Mouse (Mus musculus) fat pad, adult 2 months (tissue): ENCODE results near the gene Mboat1.
A peak's percentile ranks its signal among the peaks of the same experiment; 100 is the strongest.

Experiments used
- DNase-seq: peaks from one replicate; pipeline ENCODE4 v3.0.0-alpha.2; 2011; ENCODE audit warnings: low read depth, low spot score; ENCODE audit errors: extremely low read depth

The Mboat1 gene

GRCm38 (mm10) chr13:30136243-30136922 is at the start of gene Mboat1:
Mboat1 (plus strand) TSS chr13:30136489.
- DNase-seq, result no peak

- DNase-seq, result no peak
Measured at GRCm38 (mm10) chr13:30093086-30093485, 43.2 kb upstream of the Mboat1 start.

GRCm38 (mm10) chr13:30095851-30096250 is 40.4 kb upstream of the Mboat1 start:
- no peak for DNase-seq

- DNase-seq, result no peak
Measured at GRCm38 (mm10) chr13:30096536-30096935, 39.8 kb upstream of the Mboat1 start.

GRCm38 (mm10) chr13:30109001-30109600 is 27.2 kb upstream of the Mboat1 start:
- peak; percentile 23 for DNase-seq

GRCm38 (mm10) chr13:30115792-30116191 is 20.5 kb upstream of the Mboat1 start:
- no peak for DNase-seq

GRCm38 (mm10) chr13:30136923-30137629 is 787 bp downstream of the Mboat1 start:
- DNase-seq, result no peak

- no peak for DNase-seq
Measured at GRCm38 (mm10) chr13:30137951-30138350, 1.7 kb downstream of the Mboat1 start.

- no peak for DNase-seq
Measured at GRCm38 (mm10) chr13:30140149-30140548, 3.9 kb downstream of the Mboat1 start.

- DNase-seq, result no peak
Measured at GRCm38 (mm10) chr13:30140646-30141045, 4.4 kb downstream of the Mboat1 start.

- DNase-seq, result no peak
Measured at GRCm38 (mm10) chr13:30141996-30142395, 5.7 kb downstream of the Mboat1 start.

- no peak for DNase-seq
Measured at GRCm38 (mm10) chr13:30146468-30146867, 10.2 kb downstream of the Mboat1 start.

- peak; percentile 71 for DNase-seq
Measured at GRCm38 (mm10) chr13:30154264-30154663, 18.0 kb downstream of the Mboat1 start.

- DNase-seq, result no peak
Measured at GRCm38 (mm10) chr13:30159626-30160025, 23.3 kb downstream of the Mboat1 start.

GRCm38 (mm10) chr13:30163521-30163920 is 27.2 kb downstream of the Mboat1 start:
- no peak for DNase-seq

- DNase-seq, result no peak
Measured at GRCm38 (mm10) chr13:30166138-30167090, 30.1 kb downstream of the Mboat1 start.

- DNase-seq, result no peak
Measured at GRCm38 (mm10) chr13:30167499-30167898, 31.2 kb downstream of the Mboat1 start.

GRCm38 (mm10) chr13:30168803-30169202 is 32.5 kb downstream of the Mboat1 start:
- DNase-seq, result no peak

- no peak for DNase-seq
Measured at GRCm38 (mm10) chr13:30170061-30170460, 33.8 kb downstream of the Mboat1 start.

GRCm38 (mm10) chr13:30174586-30174985 is 38.3 kb downstream of the Mboat1 start:
- no peak for DNase-seq

- DNase-seq, result no peak
Measured at GRCm38 (mm10) chr13:30177356-30177755, 41.1 kb downstream of the Mboat1 start.
